19 mouse cellular contexts compared by ENCODE assay signal in the genomic region with DNA sequence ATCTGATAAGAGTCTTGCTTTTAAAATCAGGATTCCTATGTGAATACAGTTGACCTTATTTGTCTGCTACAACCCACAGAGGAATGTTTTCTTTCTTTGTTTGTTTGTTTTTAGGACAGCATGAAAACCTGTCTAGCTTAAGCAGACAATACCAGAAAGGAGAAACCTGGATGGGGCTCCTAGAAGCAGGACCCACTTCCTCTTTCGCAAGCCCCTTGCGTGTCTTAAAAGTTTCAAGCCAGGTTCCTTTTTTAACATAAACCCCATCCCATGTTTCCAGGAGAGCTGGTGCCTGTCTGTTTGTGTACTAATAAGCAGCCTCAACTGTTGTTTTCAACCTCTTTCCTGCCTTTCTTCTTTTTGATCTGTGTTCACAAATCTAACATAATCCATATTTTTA. TPM values are rescaled to one million over a fixed set of nuclear protein-coding genes. Genes with fewer than 3 reads are reported as not detected.
"Had no signal": no experiment of that assay in that cellular context is flagged by ENCODE, and none has a peak within 500 bp of the region (broad histone marks: within the 10 kb centered on the region; RNA-seq: fewer than 3 reads in every experiment).

No protein-coding gene starts in this region.

- H3K9ac ChIP-seq: lung, embryonic 14.5 days; midbrain, embryonic 13.5 days; midbrain, embryonic 15.5 days; neural tube, embryonic 12.5 days; stomach, embryonic 15.5 days had no signal

- H3K4me2 ChIP-seq: lung, embryonic 14.5 days; midbrain, embryonic 11.5 days; midbrain, embryonic 13.5 days; midbrain, embryonic 15.5 days; neural tube, embryonic 12.5 days; stomach, embryonic 15.5 days had no signal

- H3K4me3 ChIP-seq: megakaryocyte, embryonic 14.5 days; midbrain, embryonic 13.5 days; midbrain, embryonic 15.5 days; neural tube, embryonic 12.5 days; stomach, embryonic 15.5 days had no signal

- DNase-seq: lung, adult 18-20 months; lung, embryonic 14.5 days; lung, postnatal 10 days; lung, postnatal 4 days; right cerebral cortex, postnatal 14 days; thymus, adult 2 months; thymus, postnatal 25 days; thymus, postnatal 4 days had no signal

- H3K27ac ChIP-seq: midbrain, embryonic 13.5 days; midbrain, embryonic 15.5 days; neural tube, embryonic 12.5 days; stomach, embryonic 15.5 days; stomach, postnatal 0 days had no signal

- H3K4me1 ChIP-seq: megakaryocyte, embryonic 14.5 days; midbrain, embryonic 13.5 days; midbrain, embryonic 15.5 days; neural tube, embryonic 12.5 days; stomach, embryonic 15.5 days had no signal

- H3K9me3 ChIP-seq: midbrain, embryonic 13.5 days; midbrain, embryonic 15.5 days; neural tube, embryonic 12.5 days; stomach, embryonic 15.5 days had no signal

- ATAC-seq: midbrain, embryonic 13.5 days; midbrain, embryonic 15.5 days had no signal

- H3K27me3 ChIP-seq: megakaryocyte, embryonic 14.5 days; midbrain, embryonic 13.5 days; midbrain, embryonic 15.5 days; neural tube, embryonic 12.5 days; stomach, embryonic 15.5 days had no signal

RNA-seq across cellular contexts. Expression of a gene that starts 37.3 kb away (rescaled TPM):
- total RNA-seq: midbrain, postnatal 0 days; neutrophil, adult 5-6 weeks had no signal
- polyA plus RNA-seq: lung, embryonic 14.5 days; midbrain, embryonic 13.5 days; midbrain, embryonic 15.5 days; neural tube, embryonic 12.5 days; stomach, embryonic 15.5 days; testis, adult 2 months; urinary bladder, adult 2 months had no signal
